Mouse (Mus musculus) kidney, postnatal 4 days (tissue): ENCODE measurements at regions not wholly inside any gene's neighbourhood (a gene's known extent, or its start where the extent isn't known, plus 50 kb on each side); places are given as distances from the start of the nearest gene placed in this dataset.

ENCODE experiments used
- DNase-seq, 2 experiments: peaks; one replicate each; pipeline ENCODE4 v3.0.0; 2021; ENCODE audit warnings: mixed read lengths in 2 of 2

DNA sequence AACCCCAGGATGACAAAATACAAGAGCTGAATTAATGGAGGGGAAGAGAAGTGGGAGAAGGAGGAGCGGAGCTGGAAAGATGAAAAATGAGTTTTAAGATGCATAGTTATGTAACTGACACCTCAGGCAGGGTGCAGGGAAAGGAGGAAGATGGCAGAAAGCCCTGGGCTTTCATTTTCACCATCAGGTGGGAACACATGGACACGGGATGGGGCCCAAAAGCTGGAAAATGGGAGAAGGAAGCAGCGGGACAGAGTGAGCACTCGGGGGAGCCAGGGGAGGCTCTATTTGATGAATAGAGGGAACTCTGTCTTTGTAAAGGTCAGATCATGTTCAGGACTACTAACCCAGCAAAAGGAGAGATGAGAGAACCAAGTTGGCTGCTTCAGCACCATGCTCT lies 516.6 kb upstream of the Tnp1 start:
- DNase-seq: no peak

DNA sequence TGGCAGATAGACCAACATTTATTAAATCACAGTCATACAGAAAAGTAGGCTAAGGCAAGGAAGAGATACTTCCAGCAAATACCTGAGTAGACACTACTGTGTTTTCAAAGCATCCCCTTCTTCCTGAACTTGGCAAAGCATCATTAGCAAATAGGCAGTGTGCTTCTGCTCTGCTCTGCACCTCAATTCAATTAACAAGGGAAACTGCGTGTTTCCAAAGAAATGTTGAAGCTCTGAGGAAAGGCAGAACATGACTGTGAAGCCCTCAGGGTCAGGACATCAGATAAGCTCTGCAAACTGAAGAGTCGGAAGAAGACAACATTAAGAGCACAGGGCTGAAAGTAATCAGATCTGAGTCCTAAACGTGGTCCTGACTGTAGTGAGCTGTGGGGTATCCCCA lies 516.1 kb upstream of the Tnp1 start:
- no peak for DNase-seq

- DNase-seq: no peak
Observed at GRCm38 (mm10) chr1:73530326-73530725, 514.6 kb upstream of the Tnp1 start.

GRCm38 (mm10) chr1:73528623-73529022 lies 512.9 kb upstream of the Tnp1 start:
- DNase-seq: no peak

DNA sequence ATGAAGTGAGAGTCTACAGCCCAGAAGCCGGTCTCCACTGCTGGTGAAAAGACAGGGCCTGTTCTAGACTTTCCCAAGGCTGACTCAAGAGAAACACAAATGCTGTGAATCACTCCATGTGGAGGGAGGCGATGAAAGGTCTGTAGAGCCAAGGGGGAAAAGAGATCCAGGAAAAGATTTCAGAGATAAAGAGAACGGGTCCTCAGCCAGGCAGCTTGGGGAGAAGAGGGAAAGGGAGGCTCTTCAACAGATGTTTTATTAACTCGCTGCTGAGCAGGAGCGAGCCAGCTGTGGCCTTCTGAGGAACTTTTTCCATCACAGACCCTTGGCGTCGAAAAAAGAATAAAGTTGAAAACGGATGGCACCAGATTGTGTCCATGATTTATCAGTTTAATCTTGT lies 500.7 kb upstream of the Tnp1 start:
- no peak for DNase-seq

- DNase-seq: no peak
Observed at GRCm38 (mm10) chr1:73515781-73516180, 500.1 kb upstream of the Tnp1 start.

- no peak for DNase-seq
Observed at GRCm38 (mm10) chr1:73513822-73514221, 498.1 kb upstream of the Tnp1 start.

DNA sequence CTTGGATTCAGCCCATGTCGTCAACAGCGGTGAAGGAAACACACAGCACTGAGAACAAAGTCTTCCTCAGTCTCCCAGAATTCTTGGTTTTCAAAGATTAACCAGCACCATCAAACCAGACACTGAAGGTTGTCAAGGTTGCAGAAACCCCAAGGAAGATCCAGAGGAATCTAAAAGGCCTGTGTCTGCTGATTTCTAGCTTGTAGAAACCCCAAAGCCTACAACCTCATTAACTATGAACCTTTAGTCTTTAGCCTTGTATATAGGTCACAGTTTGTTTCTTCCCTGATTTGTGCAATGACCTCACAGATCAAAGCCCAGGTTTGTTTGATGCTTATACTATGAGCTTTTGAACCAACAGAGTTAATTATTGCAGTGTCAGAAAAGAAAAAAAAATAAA lies 497.1 kb upstream of the Tnp1 start:
- no peak for DNase-seq

DNA sequence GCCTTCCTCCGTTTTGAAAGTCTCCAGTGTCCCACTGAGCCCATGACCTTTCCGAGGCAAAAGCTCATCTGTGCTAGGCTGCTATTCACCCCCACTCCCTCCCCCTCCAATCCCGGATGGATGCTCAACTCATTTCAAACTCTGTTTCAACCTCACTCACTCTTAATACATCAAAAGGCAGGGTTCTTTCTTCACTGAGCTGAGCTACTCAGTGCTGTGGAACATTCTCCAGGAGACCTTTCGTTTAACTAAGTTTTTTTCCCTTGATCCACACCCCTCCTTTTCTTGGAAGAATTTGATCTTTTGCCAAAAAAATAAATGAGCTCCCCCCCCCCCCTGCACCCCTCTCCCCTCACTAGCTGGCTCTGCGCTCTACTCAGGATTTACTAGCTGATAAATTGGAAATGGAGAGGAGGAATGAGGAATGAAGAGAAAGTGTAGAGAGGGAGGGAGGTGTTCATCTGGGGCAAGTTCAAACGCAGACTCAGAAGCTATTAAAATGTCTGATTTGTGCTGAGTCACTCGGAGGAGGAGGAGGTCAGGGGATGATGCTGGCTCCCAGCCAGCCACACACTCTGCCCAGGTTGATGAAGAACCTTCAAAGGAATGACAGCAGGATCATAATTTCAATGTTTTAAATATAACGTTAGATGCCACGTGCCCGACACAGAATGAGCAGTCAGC lies 491.5 kb upstream of the Tnp1 start:
- DNase-seq: peak; percentile 20 to 46

- DNase-seq: no peak
Observed at GRCm38 (mm10) chr1:73503611-73504010, 487.9 kb upstream of the Tnp1 start.

GRCm38 (mm10) chr1:73500671-73501070 lies 485.0 kb upstream of the Tnp1 start:
- no peak for DNase-seq

GRCm38 (mm10) chr1:73495971-73496749 lies 480.5 kb upstream of the Tnp1 start:
- no peak for DNase-seq

- no peak for DNase-seq
Observed at GRCm38 (mm10) chr1:73481956-73482355, 466.2 kb upstream of the Tnp1 start.

DNA sequence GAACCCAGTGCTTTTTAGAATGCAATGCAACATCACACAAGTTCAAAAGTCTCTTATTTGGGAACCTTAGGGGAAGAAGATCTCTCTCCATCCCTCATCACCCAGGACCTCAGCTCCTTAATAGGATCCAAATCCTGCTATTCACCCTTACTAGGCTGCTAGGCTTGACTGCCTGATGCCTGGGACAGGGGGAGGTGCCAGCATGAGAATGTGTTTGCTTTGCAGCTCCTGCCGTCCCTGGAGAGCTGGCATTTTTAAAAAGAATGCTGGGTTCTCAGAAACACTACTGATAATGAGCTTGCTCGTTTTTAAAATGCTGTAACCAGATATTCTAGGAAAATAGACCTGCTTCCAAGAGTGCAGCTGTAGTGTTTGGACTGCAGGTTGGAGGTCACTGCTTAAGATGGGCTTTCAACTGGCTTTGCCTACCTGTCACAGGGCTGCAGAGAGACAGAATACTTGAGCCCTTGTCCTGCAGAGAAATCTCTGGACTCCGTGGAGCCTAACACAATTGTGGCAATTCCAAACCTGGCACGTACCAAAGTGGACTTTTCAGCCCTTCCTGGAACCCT lies 463.7 kb upstream of the Tnp1 start:
- peak in 1 of 2 experiments; percentile 38 for DNase-seq

GRCm38 (mm10) chr1:73460598-73460997 lies 444.9 kb upstream of the Tnp1 start:
- DNase-seq: no peak

DNA sequence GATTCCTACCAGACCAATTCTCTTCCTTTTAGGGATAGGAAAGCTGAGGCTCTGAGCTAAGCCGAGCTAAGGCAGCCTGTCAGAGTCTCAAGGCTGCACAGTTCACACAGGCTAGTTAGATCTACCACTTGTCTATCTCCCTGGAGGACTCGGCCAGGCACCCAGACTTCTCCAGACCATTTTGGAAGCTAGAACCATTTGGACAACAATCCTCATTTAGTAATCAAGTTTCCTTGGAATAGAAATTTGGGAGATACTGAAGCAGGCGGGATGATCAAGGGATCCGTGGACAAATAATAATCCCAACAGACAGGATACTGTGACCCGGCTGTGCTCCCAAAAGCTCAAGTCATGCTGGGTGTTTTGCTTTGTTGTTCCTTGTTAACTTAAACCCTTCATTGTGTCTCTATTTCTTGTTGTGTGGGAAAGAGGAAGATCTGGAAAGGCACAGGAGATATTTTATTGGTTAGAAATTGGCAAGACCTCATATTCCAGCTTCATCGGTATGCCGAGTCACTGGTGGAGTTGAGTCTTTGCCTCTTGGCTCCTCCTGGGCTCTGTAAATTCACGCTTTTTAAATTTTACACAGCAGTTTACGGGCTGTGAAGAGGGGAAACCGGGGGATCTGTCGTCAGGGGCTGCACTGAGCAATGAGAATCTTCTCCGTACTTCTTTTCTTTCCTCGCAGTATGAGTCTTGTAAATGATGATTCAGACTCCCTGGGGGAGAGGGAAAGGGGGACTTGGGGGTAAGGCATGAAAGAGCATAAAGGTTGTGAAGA lies 444.2 kb upstream of the Tnp1 start:
- no peak for DNase-seq

DNA sequence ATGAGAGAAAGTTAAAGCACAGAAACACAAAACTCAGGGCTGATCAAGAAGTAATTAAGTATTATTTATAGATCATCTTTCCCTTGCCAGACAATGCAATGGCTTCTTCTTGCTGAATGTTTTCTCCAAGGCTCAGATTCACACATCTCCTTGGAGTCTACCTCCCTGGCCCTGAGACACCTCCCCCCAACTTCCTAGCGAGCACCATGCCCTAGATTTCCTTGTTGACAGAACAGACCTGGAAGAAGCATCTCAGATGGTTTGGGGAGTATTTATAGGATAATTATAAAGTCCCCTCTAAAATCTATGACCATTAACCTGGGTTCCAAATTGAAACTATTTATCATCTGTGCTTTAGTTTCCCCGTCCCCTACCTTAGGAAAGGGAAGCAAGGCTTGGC lies 441.6 kb upstream of the Tnp1 start:
- DNase-seq: no peak

DNA sequence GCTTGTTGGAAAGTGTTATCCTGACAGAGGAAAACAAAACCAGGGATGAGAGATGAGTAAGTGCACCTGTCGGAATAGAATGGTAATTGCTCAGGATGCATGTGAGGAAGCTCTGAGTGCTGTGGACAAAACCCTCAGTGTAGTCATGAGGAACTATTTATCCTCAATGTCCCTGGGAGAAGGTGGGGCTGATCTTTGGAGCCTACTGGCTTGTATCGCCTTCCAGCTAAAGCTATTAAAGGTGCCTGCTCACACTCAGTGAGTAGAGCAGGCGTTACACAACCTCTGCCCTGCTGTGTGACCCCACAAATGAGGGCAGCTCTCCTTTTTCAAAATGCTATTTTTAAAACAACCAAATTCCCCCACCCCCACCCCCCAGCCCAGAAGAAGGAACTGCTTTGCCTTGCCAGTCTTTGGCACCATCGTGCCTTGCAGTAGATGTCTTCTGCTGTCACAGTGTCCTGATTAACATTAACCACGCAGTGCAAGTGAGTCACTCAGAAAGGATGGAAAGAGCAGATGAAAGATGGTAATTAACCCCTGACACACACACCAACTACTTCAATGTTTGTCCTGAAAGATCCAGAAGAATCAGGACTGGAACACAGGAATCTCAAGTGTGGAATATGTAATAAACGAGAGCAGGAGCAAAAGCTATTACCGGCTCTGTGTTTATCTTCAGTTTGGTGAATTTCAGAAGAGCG lies 440.8 kb upstream of the Tnp1 start:
- DNase-seq: no peak

DNA sequence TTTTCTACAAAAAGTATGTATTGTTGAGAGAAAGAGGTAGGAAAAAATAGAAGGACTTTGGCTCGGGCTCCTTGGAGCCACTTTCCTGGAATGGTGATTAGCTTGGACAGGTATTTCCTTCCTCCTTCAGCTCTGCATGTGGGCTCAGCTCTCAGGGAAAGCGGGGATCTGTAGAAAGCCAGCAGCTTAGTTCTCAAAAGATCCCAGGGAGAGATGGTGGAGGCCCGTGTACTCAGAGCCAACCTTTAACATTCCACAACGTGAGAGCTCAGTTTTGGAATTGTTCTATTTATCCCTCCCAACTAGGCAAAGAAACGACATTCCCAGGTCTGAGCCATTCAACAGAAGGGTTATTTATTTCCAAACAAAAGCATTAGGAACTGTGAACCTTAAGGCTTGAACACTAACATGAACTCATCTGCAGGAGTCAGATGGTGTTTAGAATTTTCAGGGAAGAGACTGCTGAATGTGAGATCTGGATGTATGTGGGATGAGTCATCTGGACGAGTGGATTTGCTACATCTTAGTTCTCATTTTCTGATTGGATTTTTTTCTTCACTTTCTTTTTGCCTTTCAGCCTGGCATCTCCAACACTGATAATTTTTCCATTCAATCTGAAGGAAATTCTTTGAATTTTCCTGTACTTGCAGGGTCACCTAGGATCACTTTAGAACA lies 428.6 kb upstream of the Tnp1 start:
- no peak for DNase-seq

GRCm38 (mm10) chr1:73438385-73438784 lies 422.7 kb upstream of the Tnp1 start:
- DNase-seq: peak; percentile 28 to 49

DNA sequence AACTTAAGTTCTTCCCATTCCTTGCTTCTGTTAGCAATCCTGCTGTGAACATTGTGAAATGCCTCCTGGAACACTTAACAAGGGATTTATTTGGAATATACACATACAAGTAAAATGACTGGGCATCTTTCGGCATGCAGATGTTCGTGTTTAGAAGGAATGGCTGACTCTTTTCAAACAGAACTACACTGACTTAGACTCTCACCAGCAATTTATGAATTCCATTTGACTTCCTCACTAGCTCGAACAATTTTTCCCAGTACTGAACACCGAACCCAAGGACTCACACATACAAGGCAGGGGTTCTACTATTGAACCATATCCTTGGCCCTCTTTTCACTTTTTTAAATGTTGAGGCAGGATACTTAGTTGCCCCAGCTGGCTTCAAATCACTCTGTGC lies 412.4 kb upstream of the Tnp1 start:
- no peak for DNase-seq

GRCm38 (mm10) chr1:73425049-73425448 lies 409.3 kb upstream of the Tnp1 start:
- peak; percentile 5 to 26 for DNase-seq
